Mouse (Mus musculus) embryo, embryonic 10.5 days (tissue): ENCODE results near the gene Arntl2.

Experiments used
- DNase-seq: peaks from one replicate; pipeline ENCODE4 v3.0.0-alpha.2; 2015; ENCODE audit warnings: low spot score

Gene Arntl2

GRCm38 (mm10) chr6:146781566-146781965, 14.3 kb upstream of the Arntl2 start:
- DNase-seq = no peak

GRCm38 (mm10) chr6:146793527-146793926, 2.3 kb upstream of the Arntl2 start:
- no peak for DNase-seq

- no peak for DNase-seq
These were observed 510 bp upstream of the Arntl2 start for GRCm38 (mm10) chr6:146795166-146795923.

GRCm38 (mm10) chr6:146797446-146797845, 1.6 kb downstream of the Arntl2 start:
- DNase-seq = no peak

- DNase-seq = no peak
These were observed 14.1 kb downstream of the Arntl2 start for GRCm38 (mm10) chr6:146809991-146810390.

GRCm38 (mm10) chr6:146813007-146813406, 17.2 kb downstream of the Arntl2 start:
- no peak for DNase-seq

GRCm38 (mm10) chr6:146820177-146820965, 24.5 kb downstream of the Arntl2 start:
- DNase-seq = no peak

- no peak for DNase-seq
These were observed 26.1 kb downstream of the Arntl2 start for GRCm38 (mm10) chr6:146821958-146822357.

- peak; percentile 80 for DNase-seq
These were observed 29.1 kb downstream of the Arntl2 start for GRCm38 (mm10) chr6:146824727-146825486.

GRCm38 (mm10) chr6:146825487-146825773, 29.6 kb downstream of the Arntl2 start:
- no peak for DNase-seq

GRCm38 (mm10) chr6:146831320-146831719, 35.5 kb downstream of the Arntl2 start:
- no peak for DNase-seq

GRCm38 (mm10) chr6:146833485-146834314, 37.8 kb downstream of the Arntl2 start:
- DNase-seq = peak; percentile 82

GRCm38 (mm10) chr6:146834342-146834741, 38.5 kb downstream of the Arntl2 start:
- DNase-seq = no peak

GRCm38 (mm10) chr6:146835784-146836183, 39.9 kb downstream of the Arntl2 start:
- peak; percentile 45 for DNase-seq

GRCm38 (mm10) chr6:146837316-146837715, 41.5 kb downstream of the Arntl2 start:
- DNase-seq = no peak

- no peak for DNase-seq
These were observed 42.5 kb downstream of the Arntl2 start for GRCm38 (mm10) chr6:146838366-146838765.

- no peak for DNase-seq
These were observed 43.0 kb downstream of the Arntl2 start for GRCm38 (mm10) chr6:146838863-146839262.

GRCm38 (mm10) chr6:146844867-146845266, 49.0 kb downstream of the Arntl2 start:
- DNase-seq = no peak

- DNase-seq = no peak
These were observed 49.5 kb downstream of the Arntl2 start for GRCm38 (mm10) chr6:146845347-146845746.

GRCm38 (mm10) chr6:146845961-146846750, 50.3 kb downstream of the Arntl2 start:
- no peak for DNase-seq

- DNase-seq = no peak
These were observed 51.5 kb downstream of the Arntl2 start for GRCm38 (mm10) chr6:146847402-146847801.
